ENCODE assay signal across 7 mouse cellular contexts in genomic region chr3:90079763-90080497, GRCm38 (mm10). TPM values are rescaled to one million over a fixed set of nuclear protein-coding genes. Genes with fewer than 3 reads are reported as not detected.
DNase-seq lines count a peak whose midpoint lies in the region; ATAC-seq lines count a peak whose summit lies in the region.

No protein-coding gene starts in this region.

- H3K9me3 ChIP-seq in limb, embryonic 10.5 days (replicated peaks): no peaks in the 10 kb centered on the region
- no peaks in the 10 kb centered on the region for H3K9me3 ChIP-seq in midbrain, embryonic 11.5 days (ENCODE audit: control insufficient read depth, low read length)

- no peaks in the 10 kb centered on the region for H3K27me3 ChIP-seq in limb, embryonic 10.5 days (ENCODE audit: low read depth, poor library complexity, severe bottlenecking)
- H3K27me3 ChIP-seq in midbrain, embryonic 11.5 days (ENCODE audit: control insufficient read depth, insufficient read depth, low read length): no peaks in the 10 kb centered on the region

- under 1% methylated on average over 53 of the region's 53 CpGs for WGBS in limb, embryonic 10.5 days
- under 1% methylated on average over 53 of the region's 53 CpGs for WGBS in midbrain, embryonic 11.5 days

- H3K36me3 ChIP-seq in limb, embryonic 10.5 days: peaks cover 35% of the 10 kb centered on the region
- no peaks in the 10 kb centered on the region for H3K36me3 ChIP-seq in midbrain, embryonic 11.5 days (ENCODE audit: control insufficient read depth, insufficient read depth, low read length)

- peaks cover 56% of the 10 kb centered on the region for H3K4me1 ChIP-seq in limb, embryonic 10.5 days
- peaks cover 36% of the 10 kb centered on the region for H3K4me1 ChIP-seq in midbrain, embryonic 11.5 days (ENCODE audit: control insufficient read depth, insufficient read depth, low read length)

- DNase-seq in adrenal gland, adult 2 months: peak; percentile 84
- DNase-seq in embryo, embryonic 10.5 days (ENCODE audit: low spot score): peak; percentile 82
- DNase-seq in gastrocnemius, postnatal 14 days: peak; percentile 62
- peak; percentile 95 for DNase-seq in induced T-regulatory cell, adult 2 months (ENCODE audit: low read depth)
- DNase-seq in limb, embryonic 10.5 days (ENCODE audit: low spot score): peak; percentile 84
- peak; percentile 94 for DNase-seq in midbrain, embryonic 11.5 days (ENCODE audit: low spot score, missing footprints)
- peak; percentile 47 for DNase-seq in skeletal muscle tissue, adult 2 months (ENCODE audit: low read depth, low spot score)

- intact Hi-C loops in gastrocnemius, postnatal 14 days (cut with DNase I; ENCODE audit: low total_unique reads): loop anchor here (5.0 kb wide), 1 partner anchor 128 kb away; no protein-coding TSS in a partner anchor

- ATAC-seq in midbrain, embryonic 11.5 days (ENCODE audit: low FRiP score): peak; percentile 68

- peak overlapping the region; percentile 95 for H3K27ac ChIP-seq in limb, embryonic 10.5 days
- H3K27ac ChIP-seq in midbrain, embryonic 11.5 days (ENCODE audit: low read depth, low read length): peak overlapping the region; percentile 87

- peak overlapping the region; percentile 76 for H3K9ac ChIP-seq in midbrain, embryonic 11.5 days (ENCODE audit: low read length)

- H3K4me3 ChIP-seq in limb, embryonic 10.5 days: peak overlapping the region; percentile 92
- H3K4me3 ChIP-seq in midbrain, embryonic 11.5 days (ENCODE audit: low read depth, low read length): peak overlapping the region; percentile 74

- peak overlapping the region; percentile 91 for H3K4me2 ChIP-seq in midbrain, embryonic 11.5 days

RNA-seq across cellular contexts. Expression of gene Tpm3, which starts 7.5 kb away (rescaled TPM):
- total RNA-seq in adrenal gland, adult 2 months (2021): 100 to 1,000 TPM; 198 to 209 TPM
- 44.8 and 86.7 TPM in 2 replicates for polyA plus RNA-seq in adrenal gland, adult 2 months (2012; rRNA removed)
- total RNA-seq in gastrocnemius, postnatal 14 days (2021): 100 to 1,000 TPM; 346 to 601 TPM
- polyA plus RNA-seq in limb, embryonic 10.5 days (2016; fragmentation: Nextera tagmentation; extraction: Ambion mirVana): 634 and 641 TPM in 2 replicates
- 499 and 533 TPM in 2 replicates for polyA plus RNA-seq in midbrain, embryonic 11.5 days (2014; fragmentation: Nextera tagmentation; extraction: Ambion mirVana)

RNA-seq across cellular contexts. Expression of gene Nup210l, which starts 24.0 kb away (rescaled TPM):
- under 1 TPM; 0.63 to 0.66 TPM for total RNA-seq in adrenal gland, adult 2 months (2021)
- polyA plus RNA-seq in adrenal gland, adult 2 months (2012; rRNA removed): 0.26 TPM in 2 replicates
- under 1 TPM; 0.04 to 0.08 TPM for total RNA-seq in gastrocnemius, postnatal 14 days (2021)
- 0.63 and 0.65 TPM in 2 replicates for polyA plus RNA-seq in limb, embryonic 10.5 days (2016; fragmentation: Nextera tagmentation; extraction: Ambion mirVana)
- 0.57 and 0.60 TPM in 2 replicates for polyA plus RNA-seq in midbrain, embryonic 11.5 days (2014; fragmentation: Nextera tagmentation; extraction: Ambion mirVana)

RNA-seq across cellular contexts. Expression of gene Ubap2l, which starts 27.5 kb away (rescaled TPM):
- 100 to 1,000 TPM; 148 to 181 TPM for total RNA-seq in adrenal gland, adult 2 months (2021)
- 96.4 and 103 TPM in 2 replicates for polyA plus RNA-seq in adrenal gland, adult 2 months (2012; rRNA removed)
- total RNA-seq in gastrocnemius, postnatal 14 days (2021): 10 to 100 TPM; 90.4 to 95.0 TPM
- polyA plus RNA-seq in limb, embryonic 10.5 days (2016; fragmentation: Nextera tagmentation; extraction: Ambion mirVana): 234 and 244 TPM in 2 replicates
- 209 and 218 TPM in 2 replicates for polyA plus RNA-seq in midbrain, embryonic 11.5 days (2014; fragmentation: Nextera tagmentation; extraction: Ambion mirVana)

RNA-seq across cellular contexts. Expression of gene 4933434E20Rik, which starts 28.5 kb away (rescaled TPM):
- total RNA-seq in adrenal gland, adult 2 months (2021): 100 to 1,000 TPM in 1 of 2 experiments, 10 to 100 TPM in 1; 80.8 to 100 TPM
- 13.8 and 14.8 TPM in 2 replicates for polyA plus RNA-seq in adrenal gland, adult 2 months (2012; rRNA removed)
- 10 to 100 TPM; 46.8 to 56.9 TPM for total RNA-seq in gastrocnemius, postnatal 14 days (2021)
- polyA plus RNA-seq in limb, embryonic 10.5 days (2016; fragmentation: Nextera tagmentation; extraction: Ambion mirVana): 171 and 183 TPM in 2 replicates
- polyA plus RNA-seq in midbrain, embryonic 11.5 days (2014; fragmentation: Nextera tagmentation; extraction: Ambion mirVana): 207 and 227 TPM in 2 replicates

Comparison
In these comparisons a context has a peak if more than half of its experiments do, and no peak if none do; other contexts are left out.
1. Peak in every context shown above with its lines: DNase-seq, ATAC-seq, H3K4me3 ChIP-seq and H3K27ac ChIP-seq.